Mouse (Mus musculus) testis, adult 2 months (tissue): ENCODE data around the gene Cyp1a2. TPM values are rescaled to one million over a fixed set of nuclear protein-coding genes. Genes with fewer than 3 reads are reported as not detected.
"Not testable (repeated sequence)": the region's sequence is repeated elsewhere in the genome, so short reads cannot be mapped to it uniquely, and the experiment has no call there.

Experiments
- H3K27ac ChIP-seq: fragments of 200-500 bp; 2 replicates; pipeline ENCODE4 v1.5.1; 2012; ENCODE audit warnings: low read depth, low read length; ENCODE audit not compliant: control insufficient read depth, insufficient read depth
- H3K27me3 ChIP-seq: fragments of 200-500 bp; 2 replicates; pipeline ENCODE4 v1.6.1; 2012; ENCODE audit warnings: mild to moderate bottlenecking, low read length, moderate library complexity; ENCODE audit not compliant: control insufficient read depth, insufficient read depth
- H3K36me3 ChIP-seq: fragments of 200-500 bp; 2 replicates; pipeline ENCODE4 v1.6.1; 2012; ENCODE audit warnings: mild to moderate bottlenecking, low read length; ENCODE audit not compliant: control insufficient read depth, insufficient read depth
- H3K4me1 ChIP-seq: fragments of 200-500 bp; 2 replicates; pipeline ENCODE4 v1.6.1; 2012; ENCODE audit warnings: low read length; ENCODE audit not compliant: control insufficient read depth, insufficient read depth
- H3K4me3 ChIP-seq: fragments of 200-500 bp; 2 replicates; pipeline ENCODE4 v1.5.1; 2012; ENCODE audit warnings: low read depth, mild to moderate bottlenecking, low read length, moderate library complexity, mixed read lengths; ENCODE audit not compliant: control insufficient read depth
- CTCF ChIP-seq: fragments of 200-500 bp; IDR thresholded peaks from 2 replicates; pipeline ENCODE4 v1.5.1; 2012; ENCODE audit warnings: low read depth, mild to moderate bottlenecking, inconsistent platforms, low read length, moderate library complexity; ENCODE audit not compliant: control insufficient read depth, insufficient read depth, insufficient replicate concordance
- POLR2A ChIP-seq: fragments of 200-500 bp; IDR thresholded peaks from 2 replicates; pipeline ENCODE4 v1.6.1; 2012; ENCODE audit warnings: low read depth, mild to moderate bottlenecking, inconsistent platforms, low read length, moderate library complexity; ENCODE audit not compliant: control insufficient read depth
- polyA plus RNA-seq: library from polyadenylated mRNA; depleted of rRNA; stranded (reverse); fragments of >200 nt; gene quantifications from 2 replicates; pipeline ENCODE4 v1.2.3, GENCODE M21; 2012

Cyp1a2 gene
- polyA plus RNA-seq, 1 experiment, result 0.16 TPM

GRCm38 (mm10) chr9:57712194-57712593 is 28.7 kb upstream of the Cyp1a2 start:
- no peak overlapping the region for H3K4me3 ChIP-seq
- H3K4me1 ChIP-seq, result no peaks in the 10 kb centered on the region; the same call in 1 of the 2 replicates
- peaks cover 4% of the 10 kb centered on the region for H3K36me3 ChIP-seq
- H3K27ac ChIP-seq, result no peak overlapping the region
- H3K27me3 ChIP-seq, result no peaks in the 10 kb centered on the region
- TF ChIP-seq CTCF (peak; percentile 8; the same call in 1 of the 2 replicates), POLR2A (no peak)

GRCm38 (mm10) chr9:57710214-57710613 is 26.7 kb upstream of the Cyp1a2 start:
- not testable (repeated sequence) for H3K36me3 ChIP-seq, H3K27ac ChIP-seq, H3K4me1 ChIP-seq, H3K4me3 ChIP-seq, H3K27me3 ChIP-seq

- H3K36me3 ChIP-seq, result no peaks in the 10 kb centered on the region
- H3K27me3 ChIP-seq, result no peaks in the 10 kb centered on the region
- no peaks in the 10 kb centered on the region; the same call in 1 of the 2 replicates for H3K4me1 ChIP-seq
- H3K4me3 ChIP-seq, result peak overlapping the region; percentile 99
- no peak for TF ChIP-seq POLR2A
- no peak for TF ChIP-seq CTCF
- H3K27ac ChIP-seq, result peak overlapping the region; percentile 89
Observed at GRCm38 (mm10) chr9:57708720-57709274, 25.3 kb upstream of the Cyp1a2 start.

GRCm38 (mm10) chr9:57708068-57708719 is 24.7 kb upstream of the Cyp1a2 start, which contains the start of gene Edc3:
Gene Edc3, plus strand, starts transcription at chr9:57708540.
- no peaks in the 10 kb centered on the region for H3K36me3 ChIP-seq

GRCm38 (mm10) chr9:57706496-57706895 is 23.0 kb upstream of the Cyp1a2 start:
- no peak overlapping the region for H3K27ac ChIP-seq
- H3K4me3 ChIP-seq, result no peak overlapping the region
- no peaks in the 10 kb centered on the region; the same call in 1 of the 2 replicates for H3K4me1 ChIP-seq
- TF ChIP-seq POLR2A, result no peak
- TF ChIP-seq CTCF, result no peak
- H3K36me3 ChIP-seq, result no peaks in the 10 kb centered on the region
- no peaks in the 10 kb centered on the region for H3K27me3 ChIP-seq

More at GRCm38 (mm10) chr9:57708068-57708719, 24.7 kb upstream of the Cyp1a2 start, which contains the start of gene Edc3:
- no peak for TF ChIP-seq CTCF
- TF ChIP-seq POLR2A, result peak; percentile 74
- no peaks in the 10 kb centered on the region; the same call in 1 of the 2 replicates for H3K4me1 ChIP-seq
- peak within 1 kb of the TSS; percentile 99 for H3K4me3 ChIP-seq
- no peaks in the 10 kb centered on the region for H3K27me3 ChIP-seq
- peak within 1 kb of the TSS; percentile 89 for H3K27ac ChIP-seq

GRCm38 (mm10) chr9:57698466-57699150 is 15.1 kb upstream of the Cyp1a2 start:
- Histone ChIP-seq H3K27me3 (0 out of 2 replicates have a peak, but pooled peaks cover 2% of the 10 kb centered on the region), H3K4me1 (peaks cover 11% of the 10 kb centered on the region)
- TF ChIP-seq POLR2A, result no peak
- no peak for TF ChIP-seq CTCF

GRCm38 (mm10) chr9:57697380-57697779 is 13.9 kb upstream of the Cyp1a2 start:
- TF ChIP-seq POLR2A, result no peak
- TF ChIP-seq CTCF, result no peak
- H3K4me3 ChIP-seq, result peak overlapping the region; percentile 22; the same call in 1 of the 2 replicates
- H3K4me1 ChIP-seq, result peaks cover 11% of the 10 kb centered on the region
- H3K27ac ChIP-seq, result no peak overlapping the region
- 0 out of 2 replicates have a peak, but pooled peaks cover 2% of the 10 kb centered on the region for H3K27me3 ChIP-seq
- no peaks in the 10 kb centered on the region for H3K36me3 ChIP-seq

More at GRCm38 (mm10) chr9:57698466-57699150, 15.1 kb upstream of the Cyp1a2 start:
- no peak overlapping the region for H3K4me3 ChIP-seq
- H3K36me3 ChIP-seq, result no peaks in the 10 kb centered on the region
- no peak overlapping the region for H3K27ac ChIP-seq
